Mouse (Mus musculus): ENCODE data around the gene Glis3. TPM values are rescaled to one million over a fixed set of nuclear protein-coding genes. Genes with fewer than 3 reads are reported as not detected.

Gene Glis3
- polyA plus RNA-seq, 1 experiment from 2014 or later, result 0.13 TPM

GRCm38 (mm10) chr19:28558661-28559060 lies 121.2 kb downstream of the Glis3 start:
- Histone ChIP-seq H3K27ac (no peak overlapping the region), H3K36me3 (no peaks in the 10 kb centered on the region), H3K4me3 (replicated peaks) (no peak overlapping the region), H3K9me3 (replicated peaks) (no peaks in the 10 kb centered on the region), H3K9ac (no peak overlapping the region), H3K27me3 (no peaks in the 10 kb centered on the region), H3K4me1 (replicated peaks) (0 out of 2 replicates have a peak, but pooled peaks cover 2% of the 10 kb centered on the region), H3K4me2 (no peak overlapping the region)
- no peak for DNase-seq
- WGBS (ENCODE audit: insufficient replicate concordance), result 65% methylated on average over 8 of the region's 8 CpGs
- ATAC-seq (ENCODE audit: low read depth), result no peak

- Histone ChIP-seq H3K4me3 (replicated peaks) (no peak overlapping the region), H3K9ac (no peak overlapping the region), H3K36me3 (no peaks in the 10 kb centered on the region), H3K27ac (no peak overlapping the region), H3K4me1 (replicated peaks) (0 out of 2 replicates have a peak, but pooled peaks cover 2% of the 10 kb centered on the region), H3K4me2 (no peak overlapping the region), H3K9me3 (replicated peaks) (no peaks in the 10 kb centered on the region), H3K27me3 (no peaks in the 10 kb centered on the region)
- ATAC-seq (ENCODE audit: low read depth) (no peak), DNase-seq (no peak)
- 53% methylated on average over 5 of the region's 5 CpGs for WGBS (ENCODE audit: insufficient replicate concordance)
These were observed 122.1 kb downstream of the Glis3 start for GRCm38 (mm10) chr19:28557559-28558328.

GRCm38 (mm10) chr19:28555181-28555929 lies 124.5 kb downstream of the Glis3 start:
- H3K4me1 ChIP-seq (replicated peaks), result no peaks in the 10 kb centered on the region
- no peaks in the 10 kb centered on the region for H3K27me3 ChIP-seq
- ATAC-seq (ENCODE audit: low read depth), result no peak
- no peaks in the 10 kb centered on the region for H3K36me3 ChIP-seq
- no peak overlapping the region for H3K4me2 ChIP-seq
- 58% methylated on average over 6 of the region's 6 CpGs for WGBS (ENCODE audit: insufficient replicate concordance)
- no peak for DNase-seq
- no peak overlapping the region for H3K9ac ChIP-seq
- H3K27ac ChIP-seq, result no peak overlapping the region
- H3K4me3 ChIP-seq (replicated peaks), result no peak overlapping the region
- H3K9me3 ChIP-seq (replicated peaks), result no peaks in the 10 kb centered on the region

- Histone ChIP-seq H3K27me3 (no peaks in the 10 kb centered on the region), H3K4me2 (no peak overlapping the region), H3K36me3 (no peaks in the 10 kb centered on the region), H3K4me3 (replicated peaks) (no peak overlapping the region), H3K9ac (no peak overlapping the region), H3K9me3 (replicated peaks) (no peaks in the 10 kb centered on the region), H3K4me1 (replicated peaks) (no peaks in the 10 kb centered on the region), H3K27ac (no peak overlapping the region)
- DNase-seq (no peak), ATAC-seq (ENCODE audit: low read depth) (no peak)
- WGBS (ENCODE audit: insufficient replicate concordance), result 60% methylated on average over 8 of the region's 8 CpGs
These were observed 129.3 kb downstream of the Glis3 start for GRCm38 (mm10) chr19:28550611-28551010.

GRCm38 (mm10) chr19:28546933-28547332 lies 132.9 kb downstream of the Glis3 start:
- DNase-seq, result no peak
- Histone ChIP-seq H3K9ac (no peak overlapping the region), H3K4me1 (replicated peaks) (no peaks in the 10 kb centered on the region), H3K4me2 (no peak overlapping the region), H3K9me3 (replicated peaks) (no peaks in the 10 kb centered on the region), H3K27me3 (no peaks in the 10 kb centered on the region), H3K4me3 (replicated peaks) (no peak overlapping the region), H3K36me3 (no peaks in the 10 kb centered on the region), H3K27ac (no peak overlapping the region)
- ATAC-seq (ENCODE audit: low read depth), result no peak
- WGBS (ENCODE audit: insufficient replicate concordance), result 78% methylated on average over 3 of the region's 3 CpGs

GRCm38 (mm10) chr19:28545493-28545892 lies 134.4 kb downstream of the Glis3 start:
- Histone ChIP-seq H3K4me1 (replicated peaks) (no peaks in the 10 kb centered on the region), H3K27me3 (no peaks in the 10 kb centered on the region), H3K9me3 (replicated peaks) (no peaks in the 10 kb centered on the region), H3K36me3 (no peaks in the 10 kb centered on the region), H3K9ac (no peak overlapping the region), H3K4me3 (replicated peaks) (no peak overlapping the region), H3K27ac (no peak overlapping the region), H3K4me2 (no peak overlapping the region)
- DNase-seq (no peak), ATAC-seq (ENCODE audit: low read depth) (no peak)
- WGBS (ENCODE audit: insufficient replicate concordance), result 60% methylated on average over 1 of the region's 1 CpGs

GRCm38 (mm10) chr19:28538813-28539212 lies 141.1 kb downstream of the Glis3 start:
- Histone ChIP-seq H3K9ac (no peak overlapping the region), H3K36me3 (no peaks in the 10 kb centered on the region), H3K4me3 (replicated peaks) (no peak overlapping the region), H3K27ac (no peak overlapping the region), H3K4me1 (replicated peaks) (no peaks in the 10 kb centered on the region), H3K27me3 (no peaks in the 10 kb centered on the region), H3K9me3 (replicated peaks) (no peaks in the 10 kb centered on the region), H3K4me2 (no peak overlapping the region)
- ATAC-seq (ENCODE audit: low read depth), result no peak
- 51% methylated on average over 9 of the region's 9 CpGs for WGBS (ENCODE audit: insufficient replicate concordance)
- no peak for DNase-seq

- WGBS (ENCODE audit: insufficient replicate concordance), result 79% methylated on average over 12 of the region's 12 CpGs
- Histone ChIP-seq H3K4me2 (no peak overlapping the region), H3K27me3 (no peaks in the 10 kb centered on the region), H3K9ac (no peak overlapping the region), H3K4me1 (replicated peaks) (no peaks in the 10 kb centered on the region), H3K4me3 (replicated peaks) (no peak overlapping the region), H3K27ac (no peak overlapping the region), H3K9me3 (replicated peaks) (no peaks in the 10 kb centered on the region), H3K36me3 (no peaks in the 10 kb centered on the region)
- ATAC-seq (ENCODE audit: low read depth), result no peak
- DNase-seq, result no peak
These were observed 144.9 kb downstream of the Glis3 start for GRCm38 (mm10) chr19:28534964-28535363.

- 45% methylated on average over 3 of the region's 3 CpGs for WGBS (ENCODE audit: insufficient replicate concordance)
- no peaks in the 10 kb centered on the region for H3K36me3 ChIP-seq
- H3K4me1 ChIP-seq (replicated peaks), result no peaks in the 10 kb centered on the region
- no peaks in the 10 kb centered on the region for H3K9me3 ChIP-seq (replicated peaks)
- no peak for DNase-seq
- H3K27ac ChIP-seq, result no peak overlapping the region
- ATAC-seq (ENCODE audit: low read depth), result no peak
- H3K4me2 ChIP-seq, result no peak overlapping the region
- H3K4me3 ChIP-seq (replicated peaks), result no peak overlapping the region
- no peaks in the 10 kb centered on the region for H3K27me3 ChIP-seq
- H3K9ac ChIP-seq, result no peak overlapping the region
These were observed 146.3 kb downstream of the Glis3 start for GRCm38 (mm10) chr19:28533576-28533975.

GRCm38 (mm10) chr19:28531750-28532149 lies 148.1 kb downstream of the Glis3 start:
- ATAC-seq (ENCODE audit: low read depth) (no peak), DNase-seq (no peak)
- H3K9me3 ChIP-seq (replicated peaks), result no peaks in the 10 kb centered on the region
- 68% methylated on average over 9 of the region's 9 CpGs for WGBS (ENCODE audit: insufficient replicate concordance)
- no peaks in the 10 kb centered on the region for H3K36me3 ChIP-seq
- H3K4me2 ChIP-seq, result no peak overlapping the region
- no peak overlapping the region for H3K9ac ChIP-seq
- no peak overlapping the region for H3K4me3 ChIP-seq (replicated peaks)
- H3K27me3 ChIP-seq, result no peaks in the 10 kb centered on the region
- H3K27ac ChIP-seq, result no peak overlapping the region
- no peaks in the 10 kb centered on the region for H3K4me1 ChIP-seq (replicated peaks)

GRCm38 (mm10) chr19:28530846-28531245 lies 149.0 kb downstream of the Glis3 start:
- Histone ChIP-seq H3K4me1 (replicated peaks) (no peaks in the 10 kb centered on the region), H3K4me3 (replicated peaks) (no peak overlapping the region), H3K27me3 (no peaks in the 10 kb centered on the region), H3K9ac (no peak overlapping the region), H3K4me2 (no peak overlapping the region), H3K9me3 (replicated peaks) (no peaks in the 10 kb centered on the region), H3K36me3 (no peaks in the 10 kb centered on the region), H3K27ac (no peak overlapping the region)
- ATAC-seq (ENCODE audit: low read depth) (no peak), DNase-seq (peak; percentile 2)
- 54% methylated on average over 10 of the region's 10 CpGs for WGBS (ENCODE audit: insufficient replicate concordance)

Data from liver, embryonic 13.5 days (tissue).